Mouse (Mus musculus) forebrain, embryonic 14.5 days (tissue): ENCODE results near the gene Cmtr1. TPM values are rescaled to one million over a fixed set of nuclear protein-coding genes. Genes with fewer than 3 reads are reported as not detected.
"Not testable (repeated sequence)": the region's sequence is repeated elsewhere in the genome, so short reads cannot be mapped to it uniquely, and the experiment has no call there.

Source experiments
- ATAC-seq: fragments of 200-750 bp; cut with Nextera tagmentation; 2 replicates; pipeline ENCODE4 v1.8.0; 2017; ENCODE audit warnings: mild to moderate bottlenecking, moderate library complexity
- DNase-seq: peaks from one replicate; pipeline ENCODE4 v3.0.0-alpha.2; 2015; ENCODE audit warnings: low spot score
- H3K27ac ChIP-seq: fragments of 300-500 bp; sonication (generic); 2 replicates; pipeline ENCODE4 v1.5.1; 2014; ENCODE audit warnings: low read depth, mild to moderate bottlenecking, control low read depth, low read length, moderate library complexity
- H3K27me3 ChIP-seq: fragments of 300-500 bp; sonication (generic); replicated peaks from 2 replicates; pipeline ENCODE4 v1.6.1; 2014; ENCODE audit warnings: low read length, control low read depth, mixed read lengths; ENCODE audit not compliant: control insufficient read depth, insufficient read depth
- H3K36me3 ChIP-seq: fragments of 300-500 bp; sonication (generic); 2 replicates; pipeline ENCODE4 v1.6.1; 2014; ENCODE audit warnings: low read length, control low read depth; ENCODE audit not compliant: control insufficient read depth, insufficient read depth
- H3K4me1 ChIP-seq: fragments of 300-500 bp; sonication (generic); 2 replicates; pipeline ENCODE4 v1.6.1; 2014; ENCODE audit warnings: antibody characterized with exemption, low read length, control low read depth; ENCODE audit not compliant: control insufficient read depth, insufficient read depth
- H3K4me2 ChIP-seq: fragments of 300-500 bp; sonication (generic); 2 replicates; pipeline ENCODE4 v1.6.1; 2014; ENCODE audit warnings: mild to moderate bottlenecking, control low read depth, low read length
- H3K4me3 ChIP-seq: fragments of 300-500 bp; sonication (generic); 2 replicates; pipeline ENCODE4 v1.5.1; 2014; ENCODE audit warnings: low read depth, low read length, control low read depth
- H3K9ac ChIP-seq: fragments of 300-500 bp; sonication (generic); 2 replicates; pipeline ENCODE4 v1.6.1; 2014; ENCODE audit warnings: mild to moderate bottlenecking, low read length, control low read depth, moderate library complexity
- H3K9me3 ChIP-seq: fragments of 300-500 bp; sonication (generic); replicated peaks from 2 replicates; pipeline ENCODE4 v1.6.1; 2016; ENCODE audit warnings: low read length, control low read depth, mixed read lengths; ENCODE audit not compliant: control insufficient read depth
- WGBS: fragments of 180-500 bp; shearing (Covaris S2); extraction: QIAGEN DNeasy Blood & Tissue Kit; methylation state at CpG from one replicate; pipeline ENCODE4 v1.1.7; 2014; 5-methylcytosine and 5-hydroxymethylcytosine counted together
- polyA plus RNA-seq: library from polyadenylated mRNA; unstranded; fragments of >200 nt; fragmentation: Nextera tagmentation; extraction: Ambion mirVana; gene quantifications from 2 replicates; pipeline ENCODE4 v1.2.1, GENCODE M21; 2014

The Cmtr1 gene
- 116 and 138 TPM in 2 replicates for polyA plus RNA-seq

DNA sequence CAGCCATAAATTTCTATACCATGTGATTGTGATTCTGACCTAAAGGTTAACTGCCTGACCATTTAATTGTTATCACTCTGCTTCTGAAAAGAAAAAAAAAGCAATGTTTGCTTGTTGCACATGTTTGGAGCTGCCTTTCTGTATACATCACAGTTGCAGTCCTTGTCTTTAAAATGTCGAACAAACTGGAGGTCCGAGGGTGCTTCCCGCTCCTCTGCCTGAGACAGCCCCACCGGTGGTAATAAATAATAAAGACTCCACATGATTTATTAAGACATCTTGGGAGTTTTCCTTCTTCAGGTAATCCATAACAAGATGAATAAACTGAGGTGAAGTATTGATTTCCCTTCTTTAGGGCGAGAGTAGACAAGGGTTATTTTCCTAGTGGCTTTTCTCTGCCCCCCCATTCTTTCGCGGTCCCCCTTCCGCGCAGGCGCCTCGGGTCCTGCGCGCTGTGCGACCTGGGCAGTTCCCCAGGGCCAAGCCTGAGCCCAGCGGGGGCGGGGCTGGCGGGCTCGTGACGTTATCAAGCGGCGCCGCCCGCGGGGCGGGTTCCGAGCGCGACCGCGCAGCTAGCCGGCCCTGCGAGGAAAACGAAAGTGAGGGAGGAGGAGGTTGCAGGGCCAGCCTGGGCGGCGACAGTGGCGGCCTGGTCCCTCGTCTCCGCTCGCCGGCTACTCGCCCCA is at the start of gene Cmtr1:
Cmtr1 (plus strand) TSS at position 520 of the 686 bp plus-strand sequence.
- H3K9me3 ChIP-seq = no peaks in the 10 kb centered on the region
- peaks cover 5% of the 10 kb centered on the region; the same call in 1 of the 2 replicates for H3K4me1 ChIP-seq
- no peaks in the 10 kb centered on the region for H3K27me3 ChIP-seq
- DNase-seq (peak; percentile 94), ATAC-seq (peak; percentile 98)
- H3K27ac ChIP-seq = peak within 1 kb of the TSS; percentile 85
- H3K36me3 ChIP-seq = peaks cover 11% of the 10 kb centered on the region
- WGBS = 1% methylated on average over 39 of the region's 41 CpGs
- peak within 1 kb of the TSS; percentile 87 for H3K4me2 ChIP-seq
- peak within 1 kb of the TSS; percentile 66 for H3K4me3 ChIP-seq
- peak within 1 kb of the TSS; percentile 84 for H3K9ac ChIP-seq

DNA sequence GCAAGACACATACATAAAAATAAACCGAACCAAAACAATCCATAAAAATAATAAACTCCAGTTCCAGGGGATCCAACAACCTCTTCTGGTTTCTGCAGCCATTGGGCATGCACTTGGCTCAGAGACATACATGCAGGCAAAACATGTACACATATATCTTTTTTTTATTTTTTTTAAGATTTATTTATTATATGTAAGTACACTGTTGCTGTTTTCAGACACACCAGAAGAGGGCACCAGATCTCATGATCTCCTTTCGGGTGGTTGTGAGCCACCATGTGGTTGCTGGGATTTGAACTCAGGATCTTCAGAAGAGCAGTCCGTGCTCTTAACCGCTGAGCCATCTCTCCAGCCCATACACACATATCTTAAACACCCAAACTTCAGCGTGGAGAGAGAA is 46.9 kb upstream of the Cmtr1 start:
- H3K4me1 ChIP-seq = peaks cover 18% of the 10 kb centered on the region
- H3K27ac ChIP-seq, DNase-seq, H3K36me3 ChIP-seq, H3K4me2 ChIP-seq, H3K9me3 ChIP-seq, ATAC-seq, H3K9ac ChIP-seq, H3K4me3 ChIP-seq, H3K27me3 ChIP-seq: not testable (repeated sequence)
- 91% methylated on average over 5 of the region's 5 CpGs for WGBS

DNA sequence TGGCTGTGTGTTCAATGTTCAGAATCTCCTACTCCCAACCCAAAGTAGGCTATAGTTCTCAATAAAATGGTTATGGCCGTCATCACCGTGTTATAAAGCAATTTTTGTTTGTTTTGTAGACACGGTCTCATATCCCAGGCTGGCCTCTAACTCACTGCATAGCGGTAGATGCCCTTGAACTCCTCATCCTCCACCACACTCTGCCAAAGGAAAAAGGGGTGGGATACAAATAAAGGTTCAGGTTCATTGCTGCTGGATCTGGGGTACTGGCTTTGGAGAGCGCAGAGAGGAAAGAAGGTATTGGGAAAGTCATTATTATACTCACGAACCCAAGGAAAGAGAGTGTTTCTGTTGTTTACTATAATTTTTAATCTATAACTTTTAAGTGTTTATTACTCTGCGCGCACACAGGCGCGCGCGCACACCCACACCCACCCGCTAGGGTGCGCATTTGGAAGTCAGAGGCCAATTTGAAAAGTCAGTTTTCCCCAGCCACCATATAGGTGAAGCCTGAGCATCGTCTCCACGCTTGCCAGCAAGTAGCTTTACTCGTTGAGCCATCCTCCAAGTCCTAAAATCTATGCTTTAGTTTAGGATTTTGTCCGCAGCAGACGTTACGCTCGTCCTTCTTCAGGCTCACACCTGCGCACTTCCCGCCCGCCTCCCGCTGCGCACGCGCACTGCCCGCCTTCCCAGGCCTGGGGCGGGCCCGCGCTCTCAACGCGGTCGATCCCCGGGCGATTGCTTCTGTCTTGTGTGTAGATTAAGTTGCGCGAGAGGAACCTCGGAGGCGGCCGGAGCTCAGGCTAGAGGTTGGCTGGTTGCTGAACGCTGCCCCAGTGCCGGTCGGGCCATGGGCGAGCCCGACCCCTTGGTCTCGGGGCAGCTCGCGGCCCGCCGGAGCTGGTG is 46.0 kb upstream of the Cmtr1 start, which contains the start of the genes Rnf8 and Gm28043:
Rnf8 (plus strand) TSS at position 676 of the 909 bp plus-strand sequence.
Gm28043 (plus strand) TSS at position 762 of the 909 bp plus-strand sequence.
- Histone ChIP-seq H3K9ac (peak within 1 kb of the TSS; percentile 99), H3K36me3 (peaks cover 13% of the 10 kb centered on the region), H3K9me3 (no peaks in the 10 kb centered on the region), H3K4me1 (peaks cover 18% of the 10 kb centered on the region), H3K4me2 (peak within 1 kb of the TSS; percentile 76), H3K27ac (peak within 1 kb of the TSS; percentile 96), H3K4me3 (peak within 1 kb of the TSS; percentile 97), H3K27me3 (no peaks in the 10 kb centered on the region)
- DNase-seq (peak; percentile 97), ATAC-seq (peak; percentile 96)
- WGBS = 1% methylated on average over 52 of the region's 52 CpGs

DNA sequence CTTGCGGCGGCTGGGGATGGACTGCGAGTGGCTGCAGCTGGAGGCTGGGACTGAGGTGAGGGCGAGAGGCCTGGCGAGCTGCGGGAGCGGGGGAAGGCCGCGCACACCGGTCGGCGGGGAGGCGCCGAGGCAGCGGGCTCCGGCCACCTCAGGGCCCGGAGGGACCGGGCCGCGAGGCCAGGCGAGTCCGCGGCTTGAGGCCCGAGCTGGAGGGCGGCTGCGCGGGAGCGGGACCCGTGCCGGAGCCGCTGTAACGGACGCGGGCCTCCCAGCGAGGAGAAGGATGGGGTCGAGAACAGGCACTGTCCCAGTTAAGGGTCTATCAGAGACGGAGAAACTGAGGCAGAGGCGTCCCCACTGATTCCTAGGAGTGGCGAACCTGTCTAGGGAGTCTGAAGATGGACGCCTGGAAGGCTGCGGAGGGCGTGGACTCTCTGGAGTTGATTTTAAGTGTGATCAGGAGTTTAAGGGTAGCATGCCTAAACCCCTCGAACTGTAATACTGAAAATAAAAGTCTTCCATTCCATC is 45.3 kb upstream of the Cmtr1 start:
- peak overlapping the region; percentile 97 for H3K4me3 ChIP-seq
- peak; percentile 33 for DNase-seq
- peak overlapping the region; percentile 99 for H3K9ac ChIP-seq
- under 1% methylated on average over 41 of the region's 43 CpGs for WGBS
- peak; percentile 63 for ATAC-seq
- H3K9me3 ChIP-seq = no peaks in the 10 kb centered on the region
- H3K27me3 ChIP-seq = no peaks in the 10 kb centered on the region
- peaks cover 21% of the 10 kb centered on the region for H3K36me3 ChIP-seq
- peak overlapping the region; percentile 96 for H3K27ac ChIP-seq
- peak overlapping the region; percentile 76 for H3K4me2 ChIP-seq
- H3K4me1 ChIP-seq = peaks cover 18% of the 10 kb centered on the region

DNA sequence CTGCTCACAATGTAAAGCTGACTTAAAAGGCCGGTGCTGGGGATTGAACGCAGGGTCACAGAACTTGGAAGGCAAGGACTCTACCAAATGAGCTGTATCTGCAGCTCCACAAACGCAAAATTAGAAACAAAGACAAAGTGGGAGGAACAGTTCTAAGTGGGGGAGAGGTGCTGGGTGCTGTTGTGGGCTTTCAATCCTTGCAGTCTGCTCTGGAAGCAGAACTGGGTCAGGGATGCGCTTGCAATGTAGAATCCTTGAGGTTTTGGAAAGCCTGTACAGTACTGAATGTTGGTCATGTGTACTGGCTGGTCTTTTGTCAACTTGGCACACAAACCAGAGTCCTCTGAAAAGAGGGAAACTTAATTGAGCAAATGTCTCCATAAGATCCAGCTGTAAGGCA is 44.8 kb upstream of the Cmtr1 start:
- Histone ChIP-seq H3K9ac (peak overlapping the region; percentile 99), H3K9me3 (no peaks in the 10 kb centered on the region), H3K4me3 (peak overlapping the region; percentile 97), H3K27ac (peak overlapping the region; percentile 96; the same call in 1 of the 2 replicates), H3K36me3 (peaks cover 22% of the 10 kb centered on the region), H3K4me1 (peaks cover 18% of the 10 kb centered on the region), H3K27me3 (no peaks in the 10 kb centered on the region), H3K4me2 (peak overlapping the region; percentile 76)
- peak; percentile 49 for DNase-seq
- no peak for ATAC-seq
- 4% methylated on average over 4 of the region's 4 CpGs for WGBS

DNA sequence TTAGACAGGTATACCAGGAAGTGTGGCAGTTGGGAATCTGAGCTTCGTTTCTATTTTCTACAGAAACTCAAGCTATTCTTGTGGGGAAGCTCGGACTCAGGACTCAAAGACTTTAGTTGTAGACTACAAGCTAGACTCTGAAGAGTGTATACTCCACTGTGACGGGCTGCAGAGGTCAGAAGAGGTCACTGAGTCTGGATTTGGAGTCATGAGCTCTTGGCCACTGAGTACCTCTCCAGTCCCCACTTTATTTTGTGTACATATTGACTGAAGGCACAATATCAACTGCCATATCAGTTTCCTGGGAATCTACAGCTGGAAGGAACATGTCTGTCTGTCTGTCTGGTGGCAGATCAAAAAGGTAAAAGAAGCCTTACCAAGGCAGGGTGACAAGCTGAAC is 41.2 kb upstream of the Cmtr1 start:
- ATAC-seq = no peak
- WGBS = 91% methylated on average over 3 of the region's 3 CpGs

DNA sequence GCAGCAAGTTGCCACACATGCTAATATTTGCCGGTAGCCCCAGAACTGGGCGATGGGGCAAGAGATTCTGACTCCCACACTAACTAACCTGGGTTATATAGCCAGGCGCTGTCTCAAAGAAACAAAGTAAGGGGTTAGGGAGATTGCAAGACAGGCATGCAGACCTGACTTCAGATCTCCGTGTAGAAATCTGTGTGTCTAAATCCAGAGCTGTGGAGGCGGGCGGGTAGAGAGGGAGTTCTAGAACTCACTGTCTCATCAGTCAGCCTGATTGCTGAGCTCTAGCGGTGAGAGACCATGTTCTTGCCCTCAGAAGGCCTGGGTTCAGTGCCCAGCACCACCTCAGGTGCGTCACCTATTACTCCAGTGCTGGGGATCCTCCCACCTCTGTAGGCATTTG is 36.9 kb upstream of the Cmtr1 start:
- no peaks in the 10 kb centered on the region for H3K4me1 ChIP-seq
- no peak for DNase-seq
- H3K9ac ChIP-seq = no peak overlapping the region
- 97% methylated on average over 8 of the region's 8 CpGs for WGBS
- no peak overlapping the region for H3K4me2 ChIP-seq
- no peak for ATAC-seq
- H3K27ac ChIP-seq = no peak overlapping the region
- H3K9me3 ChIP-seq = no peaks in the 10 kb centered on the region
- H3K27me3 ChIP-seq = no peaks in the 10 kb centered on the region
- H3K36me3 ChIP-seq = peaks cover 91% of the 10 kb centered on the region
- no peak overlapping the region for H3K4me3 ChIP-seq

More for the DNA sequence above, 41.2 kb upstream of the Cmtr1 start:
- H3K4me3 ChIP-seq = no peak overlapping the region
- no peaks in the 10 kb centered on the region for H3K27me3 ChIP-seq
- no peaks in the 10 kb centered on the region for H3K9me3 ChIP-seq
- peaks cover 58% of the 10 kb centered on the region for H3K36me3 ChIP-seq
- no peak overlapping the region for H3K27ac ChIP-seq
- H3K4me1 ChIP-seq = peaks cover 18% of the 10 kb centered on the region
- H3K4me2 ChIP-seq = no peak overlapping the region
- DNase-seq = no peak
- H3K9ac ChIP-seq = no peak overlapping the region

DNA sequence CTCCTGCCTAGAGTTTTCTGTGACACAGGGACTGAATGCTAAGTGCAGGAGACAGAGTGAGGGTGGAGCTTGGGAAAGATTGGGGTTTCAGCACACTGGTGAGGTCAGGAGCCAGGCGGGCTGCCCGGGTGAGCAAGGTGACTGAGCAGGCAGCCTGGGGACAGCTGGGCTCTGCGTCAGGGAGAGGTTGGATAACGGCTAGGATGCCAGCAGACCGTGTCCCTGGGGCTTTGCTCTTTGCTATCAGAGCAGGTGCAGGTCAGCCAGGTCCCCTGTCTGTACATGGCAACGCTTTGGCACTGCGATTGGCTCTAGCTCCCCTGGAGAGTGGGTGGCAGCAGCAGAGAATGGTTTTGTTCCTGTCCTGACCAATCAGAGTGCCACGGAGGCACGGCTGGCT is 33.1 kb upstream of the Cmtr1 start:
- H3K27me3 ChIP-seq = no peaks in the 10 kb centered on the region
- H3K9me3 ChIP-seq = no peaks in the 10 kb centered on the region
- H3K4me2 ChIP-seq = no peak overlapping the region
- no peak for DNase-seq
- H3K9ac ChIP-seq = no peak overlapping the region
- H3K4me3 ChIP-seq = no peak overlapping the region
- no peaks in the 10 kb centered on the region for H3K4me1 ChIP-seq
- H3K36me3 ChIP-seq = peaks cover 93% of the 10 kb centered on the region
- H3K27ac ChIP-seq = no peak overlapping the region
- no peak for ATAC-seq
- 93% methylated on average over 9 of the region's 9 CpGs for WGBS
